In the genomic region with DNA sequence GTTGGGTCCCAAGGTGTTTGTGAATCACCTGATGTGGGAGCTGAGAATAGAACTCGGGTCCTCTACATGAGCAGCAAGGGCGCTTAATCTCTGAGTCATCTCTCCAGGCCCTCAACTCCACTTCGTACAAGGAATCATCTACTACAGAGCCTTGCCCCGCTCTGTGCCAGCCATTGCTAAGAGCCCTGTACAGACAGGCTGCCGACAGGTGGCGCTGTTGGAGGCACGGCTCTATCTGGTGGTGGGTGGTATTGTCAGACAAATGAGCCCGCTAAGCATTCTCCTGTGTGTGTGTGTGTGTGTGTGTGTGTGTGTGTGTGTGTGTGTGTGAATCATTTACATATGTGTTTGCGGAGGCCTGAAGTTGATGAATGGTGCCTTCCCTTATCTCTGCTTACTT, we compare ENCODE assay signal across 9 mouse cellular contexts. TPM values are rescaled to one million over a fixed set of nuclear protein-coding genes. Genes with fewer than 3 reads are reported as not detected.
DNase-seq lines count a peak whose midpoint lies in the region; ATAC-seq and TF ChIP-seq lines count a peak whose summit lies in the region.
"Had no signal": no experiment of that assay in that cellular context is flagged by ENCODE, and none has a peak within 500 bp of the region (broad histone marks: within the 10 kb centered on the region; RNA-seq: fewer than 3 reads in every experiment).

No protein-coding gene starts in this region.

- peak; percentile 85 for DNase-seq in A20 (ENCODE audit: low read depth, low spot score)
- no peak for DNase-seq in ovary, postnatal 14 days (ENCODE audit: low spot score)
- DNase-seq: liver, embryonic 13.5 days had no signal

- H3K4me3 ChIP-seq in intestine, embryonic 15.5 days (replicated peaks), result no peak overlapping the region
- H3K4me3 ChIP-seq in intestine, embryonic 16.5 days (ENCODE audit: low read length), result no peak overlapping the region
- H3K4me3 ChIP-seq in E14TG2a.4 (replicated peaks; ENCODE audit: low read length), result no peak overlapping the region
- no peak overlapping the region for H3K4me3 ChIP-seq in intestine, postnatal 0 days (ENCODE audit: low read depth, low read length)
- no peak overlapping the region for H3K4me3 ChIP-seq in forebrain, embryonic 13.5 days
- H3K4me3 ChIP-seq in midbrain, embryonic 16.5 days (ENCODE audit: low read depth, low read length), result no peak overlapping the region
- H3K4me3 ChIP-seq: liver, embryonic 13.5 days had no signal

- TF ChIP-seq CTCF in E14TG2a.4 (conservative IDR thresholded peaks at IDR 0.05; ENCODE audit: low read length), result peak; percentile 89
- TF ChIP-seq CTCF in intestine, postnatal 0 days (IDR thresholded peaks at IDR 0.05; ENCODE audit: low read depth), result peak; percentile 62

- H3K9me3 ChIP-seq in intestine, embryonic 15.5 days, result no peaks in the 10 kb centered on the region
- H3K9me3 ChIP-seq in intestine, embryonic 16.5 days (ENCODE audit: control insufficient read depth, low read length), result no peaks in the 10 kb centered on the region
- peaks cover 6% of the 10 kb centered on the region; the same call in 1 of the 2 replicates for H3K9me3 ChIP-seq in E14TG2a.4 (ENCODE audit: low read length)
- H3K9me3 ChIP-seq in intestine, postnatal 0 days (ENCODE audit: control insufficient read depth), result no peaks in the 10 kb centered on the region
- no peaks in the 10 kb centered on the region for H3K9me3 ChIP-seq in forebrain, embryonic 13.5 days (replicated peaks)
- H3K9me3 ChIP-seq in midbrain, embryonic 16.5 days (replicated peaks; ENCODE audit: control insufficient read depth, low read length, poor library complexity, severe bottlenecking), result no peaks in the 10 kb centered on the region

- ATAC-seq in intestine, embryonic 15.5 days, result 0 out of 2 replicates have a peak, but pooled peaks have one; percentile 26
- no peak for ATAC-seq in intestine, embryonic 16.5 days
- ATAC-seq in intestine, postnatal 0 days, result no peak
- no peak for ATAC-seq in forebrain, embryonic 13.5 days
- no peak for ATAC-seq in midbrain, embryonic 16.5 days

- no peak overlapping the region for H3K4me2 ChIP-seq in intestine, embryonic 15.5 days (replicated peaks)
- H3K4me2 ChIP-seq in intestine, embryonic 16.5 days (ENCODE audit: low read depth, low read length), result no peak overlapping the region
- no peak overlapping the region for H3K4me2 ChIP-seq in intestine, postnatal 0 days (replicated peaks; ENCODE audit: low read depth)
- no peak overlapping the region for H3K4me2 ChIP-seq in forebrain, embryonic 13.5 days
- no peak overlapping the region for H3K4me2 ChIP-seq in midbrain, embryonic 16.5 days (ENCODE audit: low read length)
- H3K4me2 ChIP-seq: liver, embryonic 13.5 days had no signal

- WGBS in intestine, embryonic 15.5 days, result 80% methylated on average over 9 of the region's 9 CpGs
- WGBS in intestine, embryonic 16.5 days, result 79% methylated on average over 9 of the region's 9 CpGs
- 83% methylated on average over 9 of the region's 9 CpGs for WGBS in intestine, postnatal 0 days
- 90% methylated on average over 9 of the region's 9 CpGs for WGBS in forebrain, embryonic 13.5 days
- WGBS in midbrain, embryonic 16.5 days, result 75% methylated on average over 9 of the region's 9 CpGs

- H3K36me3 ChIP-seq in intestine, embryonic 15.5 days, result no peaks in the 10 kb centered on the region
- H3K36me3 ChIP-seq in intestine, embryonic 16.5 days (ENCODE audit: control insufficient read depth, insufficient read depth, low read length), result no peaks in the 10 kb centered on the region
- no peaks in the 10 kb centered on the region; the same call in 1 of the 2 replicates for H3K36me3 ChIP-seq in E14TG2a.4 (ENCODE audit: insufficient read depth, low read length)
- no peaks in the 10 kb centered on the region for H3K36me3 ChIP-seq in intestine, postnatal 0 days (ENCODE audit: control insufficient read depth, insufficient read depth)
- H3K36me3 ChIP-seq in forebrain, embryonic 13.5 days (ENCODE audit: poor library complexity, severe bottlenecking), result no peaks in the 10 kb centered on the region
- no peaks in the 10 kb centered on the region for H3K36me3 ChIP-seq in midbrain, embryonic 16.5 days (ENCODE audit: control insufficient read depth, insufficient read depth, low read length)
- H3K36me3 ChIP-seq: liver, embryonic 13.5 days had no signal

- no peaks in the 10 kb centered on the region for H3K27me3 ChIP-seq in intestine, embryonic 15.5 days (replicated peaks)
- no peaks in the 10 kb centered on the region for H3K27me3 ChIP-seq in intestine, embryonic 16.5 days (replicated peaks; ENCODE audit: control insufficient read depth, insufficient read depth, low read length)
- H3K27me3 ChIP-seq in E14TG2a.4 (ENCODE audit: insufficient read depth, low read length), result no peaks in the 10 kb centered on the region
- no peaks in the 10 kb centered on the region for H3K27me3 ChIP-seq in intestine, postnatal 0 days (replicated peaks; ENCODE audit: control insufficient read depth, insufficient read depth, low read length)
- H3K27me3 ChIP-seq in forebrain, embryonic 13.5 days, result no peaks in the 10 kb centered on the region
- H3K27me3 ChIP-seq in midbrain, embryonic 16.5 days (ENCODE audit: control insufficient read depth, insufficient read depth, low read depth, low read length), result no peaks in the 10 kb centered on the region
- H3K27me3 ChIP-seq: liver, embryonic 13.5 days had no signal

- H3K9ac ChIP-seq in intestine, embryonic 15.5 days, result no peak overlapping the region
- no peak overlapping the region for H3K9ac ChIP-seq in intestine, embryonic 16.5 days (ENCODE audit: low read depth, low read length)
- H3K9ac ChIP-seq in intestine, postnatal 0 days (ENCODE audit: low read depth, low read length), result no peak overlapping the region
- no peak overlapping the region for H3K9ac ChIP-seq in forebrain, embryonic 13.5 days
- no peak overlapping the region for H3K9ac ChIP-seq in midbrain, embryonic 16.5 days (ENCODE audit: low read depth, low read length)
- H3K9ac ChIP-seq: liver, embryonic 13.5 days had no signal

- no peak overlapping the region for H3K27ac ChIP-seq in intestine, embryonic 15.5 days
- no peak overlapping the region for H3K27ac ChIP-seq in intestine, embryonic 16.5 days (ENCODE audit: low read length)
- no peak overlapping the region for H3K27ac ChIP-seq in intestine, postnatal 0 days (ENCODE audit: low read depth, low read length)
- no peak overlapping the region for H3K27ac ChIP-seq in forebrain, embryonic 13.5 days
- no peak overlapping the region for H3K27ac ChIP-seq in midbrain, embryonic 16.5 days (ENCODE audit: low read length)
- H3K27ac ChIP-seq: liver, embryonic 13.5 days had no signal

- H3K4me1 ChIP-seq in intestine, embryonic 15.5 days (replicated peaks), result peaks cover under 1% of the 10 kb centered on the region; the same call in 1 of the 2 replicates
- peaks cover 2% of the 10 kb centered on the region for H3K4me1 ChIP-seq in intestine, embryonic 16.5 days (ENCODE audit: control insufficient read depth, insufficient read depth, low read length)
- peaks cover 57% of the 10 kb centered on the region for H3K4me1 ChIP-seq in E14TG2a.4 (replicated peaks; ENCODE audit: low read depth, low read length)
- H3K4me1 ChIP-seq in intestine, postnatal 0 days (replicated peaks; ENCODE audit: control insufficient read depth, insufficient read depth, low read length), result no peaks in the 10 kb centered on the region; the same call in 1 of the 2 replicates
- peaks cover 1% of the 10 kb centered on the region; the same call in 1 of the 2 replicates for H3K4me1 ChIP-seq in forebrain, embryonic 13.5 days
- no peaks in the 10 kb centered on the region; the same call in 1 of the 2 replicates for H3K4me1 ChIP-seq in midbrain, embryonic 16.5 days (ENCODE audit: control insufficient read depth, insufficient read depth, low read length)

RNA-seq across cellular contexts. Expression of gene Gtf2i, which starts 30.9 kb away (rescaled TPM):
- 125 and 137 TPM in 2 replicates for polyA plus RNA-seq in intestine, embryonic 15.5 days (2015; fragmentation: Nextera tagmentation; extraction: Ambion mirVana)
- 86.7 and 91.5 TPM in 2 replicates for polyA plus RNA-seq in intestine, embryonic 16.5 days (2015; fragmentation: Nextera tagmentation; extraction: Ambion mirVana)
- polyA plus RNA-seq in intestine, postnatal 0 days (2015; fragmentation: Nextera tagmentation; extraction: Ambion mirVana), result 53.4 and 62.6 TPM in 2 replicates
- polyA plus RNA-seq in forebrain, embryonic 13.5 days (2015; fragmentation: Nextera tagmentation; extraction: Ambion mirVana), result 181 and 195 TPM in 2 replicates
- polyA plus RNA-seq in midbrain, embryonic 16.5 days (2015; fragmentation: Nextera tagmentation; extraction: Ambion mirVana), result 133 and 164 TPM in 2 replicates
